Mouse (Mus musculus) midbrain, embryonic 11.5 days (tissue): Measurements from ENCODE around the gene Slc9a4. TPM values are rescaled to one million over a fixed set of nuclear protein-coding genes. Genes with fewer than 3 reads are reported as not detected.

ENCODE experiments used
- ATAC-seq: fragments of 200-750 bp; cut with Nextera tagmentation; 2 replicates; pipeline ENCODE4 v1.8.0; 2017; ENCODE audit warnings: moderate TSS enrichment, moderate library complexity; ENCODE audit not compliant: low FRiP score
- DNase-seq: peaks from one replicate; pipeline ENCODE4 v3.0.0; 2015; ENCODE audit warnings: low spot score; ENCODE audit errors: missing footprints
- H3K27ac ChIP-seq: fragments of 300-500 bp; sonication (generic); 2 replicates; pipeline ENCODE4 v1.5.1; 2014; ENCODE audit warnings: low read depth, low read length
- H3K27me3 ChIP-seq: fragments of 300-500 bp; sonication (generic); 2 replicates; pipeline ENCODE4 v1.6.1; 2014; ENCODE audit warnings: mild to moderate bottlenecking, low read length, moderate library complexity, mixed read lengths; ENCODE audit not compliant: control insufficient read depth, insufficient read depth
- H3K36me3 ChIP-seq: fragments of 300-500 bp; sonication (generic); 2 replicates; pipeline ENCODE4 v1.6.1; 2014; ENCODE audit warnings: mild to moderate bottlenecking, low read length, moderate library complexity, mixed read lengths; ENCODE audit not compliant: control insufficient read depth, insufficient read depth
- H3K4me1 ChIP-seq: fragments of 300-500 bp; sonication (generic); 2 replicates; pipeline ENCODE4 v1.6.1; 2014; ENCODE audit warnings: low read length; ENCODE audit not compliant: control insufficient read depth, insufficient read depth
- H3K4me2 ChIP-seq: fragments of 300-500 bp; sonication (generic); 2 replicates; pipeline ENCODE4 v1.6.1; 2014; ENCODE audit warnings: mild to moderate bottlenecking, moderate library complexity
- H3K4me3 ChIP-seq: fragments of 300-500 bp; sonication (generic); 2 replicates; pipeline ENCODE4 v1.5.1; 2014; ENCODE audit warnings: low read depth, low read length
- H3K9ac ChIP-seq: fragments of 300-500 bp; sonication (generic); 2 replicates; pipeline ENCODE4 v1.6.1; 2014; ENCODE audit warnings: low read length
- H3K9me3 ChIP-seq: fragments of 300-500 bp; sonication (generic); 2 replicates; pipeline ENCODE4 v1.6.1; 2016; ENCODE audit warnings: low read length; ENCODE audit not compliant: control insufficient read depth
- WGBS: fragments of 180-500 bp; shearing (Covaris S2); extraction: QIAGEN DNeasy Blood & Tissue Kit; methylation state at CpG from one replicate; pipeline ENCODE4 v1.1.7; 2014; 5-methylcytosine and 5-hydroxymethylcytosine counted together
- polyA plus RNA-seq: library from polyadenylated mRNA; unstranded; fragments of >200 nt; fragmentation: Nextera tagmentation; extraction: Ambion mirVana; gene quantifications from 2 replicates; pipeline ENCODE4 v1.2.1, GENCODE M21; 2014

Gene Slc9a4
- not detected in 2 replicates for polyA plus RNA-seq

- H3K9ac ChIP-seq, result no peak within 1 kb of the TSS
- ATAC-seq, result no peak
Observed at GRCm38 (mm10) chr1:40579784-40580183, at the start of gene Slc9a4. Gene Slc9a4, plus strand, starts transcription at chr1:40580081.

DNA sequence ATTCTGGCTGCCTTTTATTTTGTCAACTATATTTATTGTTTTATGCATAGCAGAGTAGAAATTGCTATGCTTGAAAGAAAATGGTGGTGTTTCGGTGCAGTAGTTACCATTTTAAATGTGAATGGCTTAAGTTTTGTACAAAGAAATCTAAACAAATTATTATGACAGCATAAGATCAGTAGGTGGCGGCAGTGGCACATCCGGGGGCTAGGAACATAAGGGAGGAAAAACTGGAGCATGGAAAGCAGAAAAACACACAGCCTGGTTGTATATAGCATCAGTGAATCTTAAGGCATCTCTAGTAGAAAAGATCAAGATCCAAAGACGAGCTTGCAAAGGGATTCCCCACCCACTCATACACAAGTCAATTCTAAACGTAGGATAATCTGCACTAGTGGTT is 42.3 kb upstream of the Slc9a4 start:
- no peak overlapping the region for H3K27ac ChIP-seq
- H3K4me2 ChIP-seq, result no peak overlapping the region
- no peak for DNase-seq
- H3K27me3 ChIP-seq, result no peaks in the 10 kb centered on the region
- H3K9ac ChIP-seq, result no peak overlapping the region
- no peak for ATAC-seq
- H3K9me3 ChIP-seq, result no peaks in the 10 kb centered on the region
- 78% methylated on average over 5 of the region's 5 CpGs for WGBS
- no peaks in the 10 kb centered on the region for H3K36me3 ChIP-seq
- H3K4me1 ChIP-seq, result no peaks in the 10 kb centered on the region
- H3K4me3 ChIP-seq, result no peak overlapping the region

More at GRCm38 (mm10) chr1:40579784-40580183, at the start of gene Slc9a4:
- Histone ChIP-seq H3K27me3 (no peaks in the 10 kb centered on the region), H3K27ac (no peak within 1 kb of the TSS), H3K4me3 (no peak within 1 kb of the TSS), H3K9me3 (no peaks in the 10 kb centered on the region), H3K4me1 (no peaks in the 10 kb centered on the region), H3K36me3 (no peaks in the 10 kb centered on the region), H3K4me2 (no peak within 1 kb of the TSS; the same call in 1 of the 2 replicates)
- no peak for DNase-seq
- 12% methylated on average over 7 of the region's 7 CpGs for WGBS

DNA sequence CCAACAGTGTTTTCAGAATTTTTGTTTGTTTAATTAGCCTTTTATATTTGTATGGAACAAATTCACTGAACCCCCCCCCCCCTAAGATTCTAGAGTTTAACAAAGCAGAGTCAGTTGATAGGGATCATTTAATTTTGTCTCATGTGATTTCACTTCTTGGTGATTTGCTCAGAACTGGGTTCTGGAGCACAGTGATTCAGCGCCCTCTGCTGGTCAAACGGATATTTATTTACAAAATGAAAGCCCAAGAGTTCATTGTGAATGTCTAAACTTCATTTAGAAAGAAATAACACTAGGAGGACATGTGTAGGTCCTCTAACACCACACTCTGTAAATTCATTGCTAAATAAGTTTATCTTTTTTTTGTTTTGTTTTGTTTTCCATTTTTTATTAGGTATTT is 35.2 kb upstream of the Slc9a4 start:
- H3K36me3 ChIP-seq, result no peaks in the 10 kb centered on the region

GRCm38 (mm10) chr1:40546645-40547044 is 33.2 kb upstream of the Slc9a4 start:
- DNase-seq (no peak), ATAC-seq (no peak)
- Histone ChIP-seq H3K9ac (no peak overlapping the region), H3K27ac (no peak overlapping the region), H3K36me3 (no peaks in the 10 kb centered on the region), H3K4me3 (no peak overlapping the region), H3K4me2 (no peak overlapping the region), H3K4me1 (no peaks in the 10 kb centered on the region), H3K27me3 (no peaks in the 10 kb centered on the region), H3K9me3 (no peaks in the 10 kb centered on the region)
- WGBS, result 82% methylated on average over 4 of the region's 4 CpGs

More for the DNA sequence above, 35.2 kb upstream of the Slc9a4 start:
- no peaks in the 10 kb centered on the region for H3K27me3 ChIP-seq
- DNase-seq (peak; percentile 95), ATAC-seq (no peak)
- 2% methylated on average over 2 of the region's 2 CpGs for WGBS
- no peak overlapping the region for H3K27ac ChIP-seq
- H3K4me2 ChIP-seq, result no peak overlapping the region
- H3K4me3 ChIP-seq, result no peak overlapping the region
- H3K4me1 ChIP-seq, result no peaks in the 10 kb centered on the region
- no peak overlapping the region for H3K9ac ChIP-seq
- no peaks in the 10 kb centered on the region for H3K9me3 ChIP-seq

DNA sequence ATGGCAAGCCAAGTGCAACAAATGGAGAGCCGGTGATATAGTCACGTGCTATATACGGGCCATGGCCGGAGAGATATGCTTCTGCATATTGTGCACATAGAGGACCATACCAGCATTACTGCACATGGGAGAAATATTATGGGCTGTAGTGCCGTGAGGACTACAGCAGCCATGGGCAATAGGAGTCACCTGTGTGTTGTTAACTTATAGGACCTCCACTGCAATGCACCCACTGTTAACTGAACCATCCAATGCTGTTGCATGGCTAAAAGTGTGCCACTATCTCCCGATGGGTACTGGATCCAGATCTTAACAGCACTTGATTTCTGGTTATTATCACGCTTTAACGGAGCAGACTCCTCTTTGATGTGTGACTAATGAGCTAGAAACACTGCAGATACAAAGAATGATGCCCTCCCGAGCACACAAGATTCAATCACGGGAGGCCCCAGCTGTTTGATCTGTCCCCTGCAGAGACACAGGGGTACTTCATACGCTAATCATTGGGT is 32.8 kb upstream of the Slc9a4 start:
- H3K4me2 ChIP-seq, result no peak overlapping the region
- H3K36me3 ChIP-seq, result no peaks in the 10 kb centered on the region
- H3K9ac ChIP-seq, result no peak overlapping the region
- no peaks in the 10 kb centered on the region for H3K27me3 ChIP-seq
- no peak overlapping the region for H3K27ac ChIP-seq
- no peak overlapping the region for H3K4me3 ChIP-seq
- ATAC-seq (no peak), DNase-seq (no peak)
- no peaks in the 10 kb centered on the region for H3K4me1 ChIP-seq
- 76% methylated on average over 11 of the region's 11 CpGs for WGBS
- H3K9me3 ChIP-seq, result no peaks in the 10 kb centered on the region

- no peak for DNase-seq
- no peak for ATAC-seq
Observed at GRCm38 (mm10) chr1:40547762-40548161, 32.1 kb upstream of the Slc9a4 start.

GRCm38 (mm10) chr1:40569374-40569773 is 10.5 kb upstream of the Slc9a4 start:
- WGBS, result 81% methylated on average over 4 of the region's 4 CpGs
- Histone ChIP-seq H3K27me3 (no peaks in the 10 kb centered on the region), H3K4me3 (no peak overlapping the region), H3K9me3 (no peaks in the 10 kb centered on the region), H3K4me1 (no peaks in the 10 kb centered on the region), H3K9ac (no peak overlapping the region), H3K4me2 (no peak overlapping the region), H3K36me3 (no peaks in the 10 kb centered on the region), H3K27ac (no peak overlapping the region)
- DNase-seq (no peak), ATAC-seq (no peak)

More at GRCm38 (mm10) chr1:40547762-40548161, 32.1 kb upstream of the Slc9a4 start:
- Histone ChIP-seq H3K9ac (no peak overlapping the region), H3K9me3 (no peaks in the 10 kb centered on the region), H3K27me3 (no peaks in the 10 kb centered on the region), H3K4me3 (no peak overlapping the region), H3K4me2 (no peak overlapping the region), H3K4me1 (no peaks in the 10 kb centered on the region), H3K27ac (no peak overlapping the region), H3K36me3 (no peaks in the 10 kb centered on the region)
- WGBS, result 73% methylated on average over 10 of the region's 10 CpGs

GRCm38 (mm10) chr1:40580269-40580668 is 388 bp downstream of the Slc9a4 start:
- H3K9ac ChIP-seq, result no peak overlapping the region
- WGBS, result 72% methylated on average over 14 of the region's 14 CpGs
- H3K36me3 ChIP-seq, result no peaks in the 10 kb centered on the region
- H3K27me3 ChIP-seq, result no peaks in the 10 kb centered on the region
- ATAC-seq (no peak), DNase-seq (no peak)
- H3K4me2 ChIP-seq, result no peak overlapping the region
- no peaks in the 10 kb centered on the region for H3K9me3 ChIP-seq
- no peak overlapping the region for H3K4me3 ChIP-seq
- H3K4me1 ChIP-seq, result no peaks in the 10 kb centered on the region
- H3K27ac ChIP-seq, result no peak overlapping the region

- Histone ChIP-seq H3K27ac (no peak overlapping the region), H3K4me1 (no peaks in the 10 kb centered on the region), H3K9me3 (no peaks in the 10 kb centered on the region), H3K9ac (no peak overlapping the region), H3K27me3 (no peaks in the 10 kb centered on the region), H3K4me3 (no peak overlapping the region), H3K4me2 (no peak overlapping the region), H3K36me3 (no peaks in the 10 kb centered on the region)
- 88% methylated on average over 5 of the region's 5 CpGs for WGBS
- ATAC-seq (no peak), DNase-seq (no peak)
Observed at GRCm38 (mm10) chr1:40586776-40587175, 6.9 kb downstream of the Slc9a4 start.
